Mouse (Mus musculus) limb, embryonic 14.5 days (tissue): ENCODE data around the gene Taar8c. TPM values are rescaled to one million over a fixed set of nuclear protein-coding genes. Genes with fewer than 3 reads are reported as not detected.
"Not testable (repeated sequence)": the region's sequence is repeated elsewhere in the genome, so short reads cannot be mapped to it uniquely, and the experiment has no call there.

Source experiments
- ATAC-seq: fragments of 200-750 bp; cut with Nextera tagmentation; 2 replicates; pipeline ENCODE4 v1.8.0; 2017; ENCODE audit warnings: low read depth, moderate number of reproducible peaks, moderate TSS enrichment; ENCODE audit not compliant: low FRiP score
- DNase-seq: peaks from one replicate; pipeline ENCODE4 v3.0.0-alpha.2; 2015; ENCODE audit warnings: low spot score
- H3K27ac ChIP-seq: fragments of 300-500 bp; sonication (generic); replicated peaks from 2 replicates; pipeline ENCODE4 v1.5.1; 2014; ENCODE audit warnings: low read depth, mild to moderate bottlenecking, low read length, moderate library complexity, mixed read lengths
- H3K27me3 ChIP-seq: fragments of 300-500 bp; sonication (generic); 2 replicates; pipeline ENCODE4 v1.6.1; 2014; ENCODE audit warnings: low read length, mixed read lengths; ENCODE audit not compliant: control insufficient read depth, insufficient read depth
- H3K36me3 ChIP-seq: fragments of 300-500 bp; sonication (generic); 2 replicates; pipeline ENCODE4 v1.6.1; 2014; ENCODE audit warnings: mild to moderate bottlenecking, low read length, moderate library complexity, mixed read lengths; ENCODE audit not compliant: control insufficient read depth, insufficient read depth
- H3K4me1 ChIP-seq: fragments of 300-500 bp; sonication (generic); 2 replicates; pipeline ENCODE4 v1.6.1; 2014; ENCODE audit warnings: antibody characterized with exemption, low read length, mixed read lengths; ENCODE audit not compliant: control insufficient read depth, insufficient read depth
- H3K4me2 ChIP-seq: fragments of 300-500 bp; sonication (generic); replicated peaks from 2 replicates; pipeline ENCODE4 v1.6.1; 2014; ENCODE audit warnings: low read depth, mild to moderate bottlenecking, low read length, moderate library complexity; ENCODE audit not compliant: severe bottlenecking
- H3K4me3 ChIP-seq: fragments of 300-500 bp; sonication (generic); replicated peaks from 2 replicates; pipeline ENCODE4 v1.5.1; 2014; ENCODE audit warnings: low read length
- H3K9ac ChIP-seq: fragments of 300-500 bp; sonication (generic); 2 replicates; pipeline ENCODE4 v1.6.1; 2014; ENCODE audit warnings: mild to moderate bottlenecking, low read depth, low read length, moderate library complexity; ENCODE audit not compliant: severe bottlenecking
- H3K9me3 ChIP-seq: fragments of 300-500 bp; sonication (generic); 2 replicates; pipeline ENCODE4 v1.6.1; 2016; ENCODE audit warnings: low read length; ENCODE audit not compliant: control insufficient read depth
- POLR2A ChIP-seq: fragments of 200-500 bp; IDR thresholded peaks from 2 replicates; pipeline ENCODE4 v1.8.0; 2012; ENCODE audit warnings: inconsistent platforms, mild to moderate bottlenecking, moderate library complexity, borderline replicate concordance; ENCODE audit not compliant: insufficient read depth, insufficient read length; ENCODE audit errors: extremely low read depth
- WGBS: fragments of 180-500 bp; shearing (Covaris S2); extraction: QIAGEN DNeasy Blood & Tissue Kit; methylation state at CpG from one replicate; pipeline ENCODE4 v1.1.7; 2014; 5-methylcytosine and 5-hydroxymethylcytosine counted together
- polyA plus RNA-seq, 2 experiments: library from polyadenylated mRNA; depleted of rRNA in 1 of 2; stranded (reverse) in 1 of 2; unstranded in 1 of 2; fragments of >200 nt; fragmentation: Nextera tagmentation in 1 of 2; extraction: Ambion mirVana in 1 of 2; gene quantifications; 2 replicates each; pipeline versions ENCODE4 v1.2.1 to v1.2.3; 2012 to 2014

Gene Taar8c
- polyA plus RNA-seq, 2 experiments: not detected

DNA sequence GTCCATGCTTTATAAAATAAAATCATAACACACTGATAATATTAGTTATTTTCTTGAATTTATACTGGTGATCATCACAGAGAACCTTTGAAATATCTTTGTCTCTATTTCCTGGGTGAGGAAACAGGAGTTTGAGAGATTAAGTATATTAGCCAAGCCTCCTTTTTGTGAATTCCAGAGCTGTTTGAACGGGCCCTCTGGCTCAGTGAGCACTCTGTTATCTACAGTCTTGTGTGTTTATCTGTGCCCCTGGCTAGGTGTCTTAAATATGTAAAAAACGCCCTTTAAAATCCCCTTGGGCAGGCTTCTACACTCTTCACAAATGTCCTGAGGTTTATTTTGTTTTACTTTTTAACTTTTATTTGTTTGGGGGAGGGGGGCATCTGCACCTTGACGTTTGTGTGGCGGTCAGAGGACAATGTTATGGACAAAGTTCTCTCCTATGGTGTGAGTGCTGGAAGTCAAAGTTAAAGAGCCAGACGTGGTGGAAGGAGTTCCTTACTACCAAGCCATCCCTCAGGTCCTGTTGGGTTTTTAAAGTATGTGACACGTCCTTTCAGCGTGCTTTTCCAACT, 32.4 kb upstream of the Taar8c start:
- Histone ChIP-seq H3K4me1 (peaks cover 3% of the 10 kb centered on the region; the same call in 1 of the 2 replicates), H3K27me3 (no peaks in the 10 kb centered on the region), H3K9ac (no peak overlapping the region), H3K27ac (no peak overlapping the region), H3K9me3 (no peaks in the 10 kb centered on the region), H3K4me2 (no peak overlapping the region), H3K36me3 (no peaks in the 10 kb centered on the region), H3K4me3 (no peak overlapping the region)
- no peak for TF ChIP-seq POLR2A
- no peak for DNase-seq
- ATAC-seq: no peak
- 48% methylated on average over 7 of the region's 7 CpGs for WGBS

DNA sequence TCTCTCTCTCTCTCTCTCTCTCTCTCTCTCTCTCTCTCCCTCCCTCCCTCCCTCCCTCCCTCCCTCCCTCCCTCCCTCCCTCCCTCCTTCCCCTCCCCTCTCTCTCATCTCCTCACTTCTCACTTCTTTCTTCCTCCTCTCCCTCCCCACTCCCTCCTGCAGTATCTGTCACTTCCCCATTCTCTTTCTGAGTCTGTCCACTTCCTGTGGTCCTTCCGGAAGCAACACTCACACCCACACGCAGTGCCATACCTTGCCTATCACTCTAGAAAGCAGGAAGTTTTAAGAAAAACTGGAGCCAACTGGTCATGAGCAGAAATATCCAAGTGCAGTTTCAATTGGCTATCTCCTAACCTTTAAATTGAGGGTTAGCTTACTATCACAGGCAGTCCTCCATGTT, 31.4 kb upstream of the Taar8c start:
- Histone ChIP-seq H3K9me3 (no peaks in the 10 kb centered on the region), H3K36me3 (no peaks in the 10 kb centered on the region), H3K4me1 (peaks cover 3% of the 10 kb centered on the region; the same call in 1 of the 2 replicates), H3K4me3 (no peak overlapping the region), H3K4me2 (no peak overlapping the region), H3K27me3 (no peaks in the 10 kb centered on the region), H3K9ac (no peak overlapping the region), H3K27ac (no peak overlapping the region)
- DNase-seq (no peak), ATAC-seq (no peak)
- no peak for TF ChIP-seq POLR2A
- 34% methylated on average over 2 of the region's 2 CpGs for WGBS

DNA sequence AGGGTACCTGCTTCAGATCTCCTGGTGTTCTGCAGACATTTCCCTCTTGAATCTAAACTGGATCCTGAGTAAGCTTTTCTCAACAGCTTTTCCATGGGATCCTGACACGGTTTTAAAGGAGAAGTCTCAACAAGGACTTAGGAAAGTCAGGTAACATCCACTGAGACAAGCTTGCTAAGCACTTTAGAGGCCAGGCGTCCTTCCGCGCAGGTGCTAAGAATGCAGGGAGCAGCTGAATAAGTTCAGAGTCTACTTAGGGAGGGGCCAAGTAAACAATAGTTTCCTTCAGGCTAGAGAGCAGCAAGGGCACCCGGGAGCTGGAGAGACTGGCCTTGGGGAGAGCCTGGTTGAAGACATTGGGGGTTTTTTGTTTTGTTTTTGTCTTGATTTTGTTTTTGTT, 30.6 kb upstream of the Taar8c start:
- Histone ChIP-seq H3K27ac (no peak overlapping the region), H3K4me2 (no peak overlapping the region), H3K4me1 (peaks cover 3% of the 10 kb centered on the region; the same call in 1 of the 2 replicates), H3K27me3 (no peaks in the 10 kb centered on the region), H3K9me3 (no peaks in the 10 kb centered on the region), H3K9ac (no peak overlapping the region), H3K4me3 (no peak overlapping the region), H3K36me3 (no peaks in the 10 kb centered on the region)
- ATAC-seq (no peak), DNase-seq (no peak)
- 17% methylated on average over 5 of the region's 5 CpGs for WGBS
- no peak for TF ChIP-seq POLR2A

DNA sequence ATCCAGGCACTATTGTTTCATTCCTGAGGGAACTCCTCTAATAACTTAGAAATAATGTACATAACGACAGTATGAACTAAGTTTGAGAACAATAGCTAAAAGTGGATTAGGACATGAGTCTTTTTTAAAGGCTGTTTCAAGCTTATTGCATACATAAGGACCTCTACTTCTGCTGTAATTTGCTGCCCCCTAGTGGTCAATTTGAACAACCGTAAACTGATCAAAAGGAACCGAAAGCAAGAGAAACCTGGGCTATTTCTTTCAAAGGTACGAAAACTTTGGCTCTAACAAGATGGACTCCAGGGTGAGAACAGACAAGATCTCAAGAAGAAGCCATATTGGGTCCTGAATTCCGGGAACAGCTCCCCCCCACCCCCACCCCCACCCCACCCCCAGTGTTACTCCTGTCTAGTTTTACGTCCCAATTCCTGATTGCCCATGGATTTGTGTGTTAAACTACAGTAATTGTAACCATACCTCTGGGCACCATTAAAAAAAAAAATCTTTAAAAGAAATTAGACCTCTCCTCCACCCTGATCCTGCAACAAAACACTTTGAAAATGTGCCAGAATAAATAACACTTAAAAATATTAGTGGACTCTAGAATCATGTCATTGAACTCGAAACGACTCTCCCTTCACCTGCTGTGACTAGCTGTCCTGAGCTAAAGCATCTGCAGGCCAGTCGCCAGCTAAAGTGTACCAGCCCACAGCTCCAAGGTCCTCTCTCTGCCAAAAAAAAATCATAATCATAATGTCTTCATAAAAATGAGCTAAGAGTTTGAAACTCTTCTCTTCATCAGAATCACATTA, 29.9 kb upstream of the Taar8c start:
- Histone ChIP-seq H3K4me3 (peak overlapping the region; percentile 19), H3K4me2 (peak overlapping the region; percentile 42), H3K9ac (peak overlapping the region; percentile 16; the same call in 1 of the 2 replicates), H3K27ac (no peak overlapping the region), H3K36me3 (no peaks in the 10 kb centered on the region), H3K9me3 (no peaks in the 10 kb centered on the region), H3K4me1 (peaks cover 3% of the 10 kb centered on the region; the same call in 1 of the 2 replicates), H3K27me3 (no peaks in the 10 kb centered on the region)
- DNase-seq: peak; percentile 95
- ATAC-seq: peak; percentile 71; the same call in 1 of the 2 replicates
- WGBS: 12% methylated on average over 9 of the region's 9 CpGs
- no peak for TF ChIP-seq POLR2A

DNA sequence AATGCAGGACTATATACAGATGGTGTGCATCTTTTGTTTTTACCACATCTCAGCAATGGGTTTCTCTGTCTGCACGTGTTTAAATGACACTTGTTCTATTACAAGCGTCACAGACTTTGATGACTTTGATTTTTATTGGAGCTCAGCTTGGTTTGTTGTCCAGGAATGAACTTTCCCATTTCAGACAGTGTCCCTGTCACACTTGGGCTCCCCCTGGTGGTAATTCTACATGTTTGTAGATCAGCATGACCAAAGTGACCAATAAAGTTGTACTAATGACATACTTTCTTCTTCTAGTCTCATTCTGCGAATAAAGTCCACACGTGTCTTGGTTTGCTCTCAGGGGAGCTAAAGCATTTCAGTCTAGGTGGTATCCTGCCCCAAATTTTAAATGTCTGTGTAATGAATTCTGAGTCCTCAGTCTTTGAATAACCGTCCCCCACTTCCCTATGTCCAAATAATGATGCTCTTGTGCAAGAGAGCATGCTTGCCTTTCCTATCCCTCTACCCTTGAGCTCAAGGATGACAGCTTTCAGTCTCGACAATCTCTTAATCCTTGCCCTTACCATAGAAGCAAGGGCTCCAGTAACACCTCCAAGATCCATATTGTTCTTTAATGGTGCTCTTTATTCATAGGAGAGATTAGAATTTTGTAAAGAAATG, 9.5 kb upstream of the Taar8c start:
- no peak for TF ChIP-seq POLR2A
- H3K27ac ChIP-seq: no peak overlapping the region
- ATAC-seq: no peak
- H3K4me3 ChIP-seq: no peak overlapping the region
- H3K4me2 ChIP-seq: no peak overlapping the region
- no peak overlapping the region for H3K9ac ChIP-seq
- H3K36me3 ChIP-seq: no peaks in the 10 kb centered on the region
- H3K27me3 ChIP-seq: no peaks in the 10 kb centered on the region
- H3K4me1 ChIP-seq: no peaks in the 10 kb centered on the region
- no peaks in the 10 kb centered on the region for H3K9me3 ChIP-seq
- DNase-seq: peak; percentile 65
- WGBS: 50% methylated on average over 6 of the region's 6 CpGs

DNA sequence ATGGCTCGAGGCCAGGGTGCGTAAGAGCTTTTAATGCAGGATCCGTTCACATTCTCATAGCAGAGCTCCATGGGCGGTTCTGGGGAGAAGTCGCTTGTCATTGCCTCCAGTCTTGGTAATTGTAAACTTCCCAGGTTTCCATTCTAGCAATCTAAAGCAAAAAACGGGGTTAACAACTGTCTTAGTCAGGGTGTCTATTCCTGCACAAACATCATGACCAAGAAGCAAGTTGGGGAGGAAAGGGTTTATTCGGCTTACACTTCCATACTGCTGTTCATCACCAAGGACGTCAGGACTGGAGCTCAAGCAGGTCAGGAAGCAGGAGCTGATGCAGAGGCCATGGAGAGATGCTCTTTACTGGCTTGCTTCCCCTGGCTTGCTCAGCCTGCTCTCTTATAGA, 7.7 kb upstream of the Taar8c start, which contains the start of gene Taar9:
Gene Taar9 (minus strand): TSS at position 101 of the 400 bp plus-strand sequence.
- H3K4me1 ChIP-seq, H3K4me3 ChIP-seq, H3K27ac ChIP-seq, H3K27me3 ChIP-seq, H3K9me3 ChIP-seq, DNase-seq, H3K9ac ChIP-seq, ATAC-seq, H3K4me2 ChIP-seq, H3K36me3 ChIP-seq: not testable (repeated sequence)
- 79% methylated on average over 8 of the region's 8 CpGs for WGBS
